ENCODE assay signal across 9 mouse cellular contexts in the genomic region with DNA sequence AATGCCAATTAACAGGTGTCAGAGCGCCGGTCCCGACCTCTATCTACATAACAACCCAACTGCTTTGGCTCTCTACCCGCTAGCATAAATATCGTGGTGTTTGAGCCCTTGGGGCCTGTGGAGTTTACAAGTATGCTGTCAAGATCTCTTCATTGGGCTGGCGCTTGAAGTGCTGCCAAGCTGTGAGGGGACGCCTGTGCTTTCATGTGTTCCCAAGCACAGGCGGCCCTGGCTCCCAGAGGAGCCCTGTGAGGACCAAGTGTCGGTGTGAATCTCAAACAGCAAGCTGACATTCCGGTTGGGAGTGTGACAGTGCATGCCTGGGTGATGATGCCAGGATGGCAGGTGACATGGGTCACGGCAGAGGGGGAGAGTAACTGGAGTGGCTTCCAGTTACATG.
A peak's percentile ranks its signal among the peaks of the same experiment; 100 is the strongest.
DNase-seq lines count a peak whose midpoint lies in the region; ATAC-seq and TF ChIP-seq lines count a peak whose summit lies in the region.
"Had no signal": no experiment of that assay in that cellular context is flagged by ENCODE, and none has a peak within 500 bp of the region (broad histone marks: within the 10 kb centered on the region; RNA-seq: fewer than 3 reads in every experiment).

No protein-coding gene starts in this region.

- H3K36me3 ChIP-seq in kidney, adult 2 months (ENCODE audit: control insufficient read depth, insufficient read depth, low read length), result no peaks in the 10 kb centered on the region
- H3K36me3 ChIP-seq in lung, embryonic 15.5 days, result no peaks in the 10 kb centered on the region

- peak; percentile 1 for DNase-seq in kidney, adult 2 months
- DNase-seq in kidney, adult 11 months, result no peak
- peak; percentile 94 for DNase-seq in brain, embryonic 14.5 days (ENCODE audit: low read depth)
- DNase-seq in heart, adult 9 months (ENCODE audit: low spot score in 2 of 2), result peak; percentile 24 to 42
- DNase-seq in adrenal gland, adult 8-10 months, result no peak
- DNase-seq in urinary bladder, postnatal 4 days (ENCODE audit: low spot score in 2 of 2), result no peak
- DNase-seq in testis, postnatal 10 days (ENCODE audit: low spot score), result no peak
- DNase-seq: cerebellum, adult 11 months had no signal

- 27% methylated on average over 11 of the region's 11 CpGs for WGBS in kidney, adult 2 months
- 10% methylated on average over 11 of the region's 11 CpGs for whole genome bisulfite sequencing in lung, embryonic 15.5 days

- peak; percentile 85 for ATAC-seq in lung, embryonic 15.5 days (ENCODE audit: borderline replicate concordance, extremely low read depth, low FRiP score, low TSS enrichment)

- peak overlapping the region; percentile 20; the same call in 1 of the 2 replicates for H3K4me2 ChIP-seq in lung, embryonic 15.5 days

- H3K4me3 ChIP-seq in kidney, adult 2 months (ENCODE audit: insufficient read depth, low read depth, low read length), result no peak overlapping the region
- no peak overlapping the region for H3K4me3 ChIP-seq in lung, embryonic 15.5 days

- no peak for TF ChIP-seq CTCF in kidney, adult 2 months (conservative IDR thresholded peaks at IDR 0.05; ENCODE audit: insufficient read depth, insufficient read length, low read depth, low read length)
- no peak for TF ChIP-seq CTCF in brain, embryonic 14.5 days (IDR thresholded peaks at IDR 0.05; ENCODE audit: borderline replicate concordance, extremely low read depth, insufficient read depth, insufficient read length)

- H3K9me3 ChIP-seq in lung, embryonic 15.5 days, result no peaks in the 10 kb centered on the region

- no peak overlapping the region for H3K9ac ChIP-seq in lung, embryonic 15.5 days

- no peaks in the 10 kb centered on the region for H3K4me1 ChIP-seq in kidney, adult 2 months (ENCODE audit: control insufficient read depth, insufficient read depth, low read length)
- H3K4me1 ChIP-seq in lung, embryonic 15.5 days, result peaks cover 23% of the 10 kb centered on the region

- TF ChIP-seq POLR2A in kidney, adult 2 months (IDR thresholded peaks at IDR 0.05; ENCODE audit: low read depth, low read length), result no peak
- TF ChIP-seq POLR2A in brain, embryonic 14.5 days (IDR thresholded peaks at IDR 0.05; ENCODE audit: borderline replicate concordance, extremely low read depth, insufficient read depth, insufficient read length, poor library complexity, severe bottlenecking), result no peak

- H3K27ac ChIP-seq in kidney, adult 2 months (ENCODE audit: insufficient read depth, low read depth, low read length), result no peak overlapping the region
- H3K27ac ChIP-seq in lung, embryonic 15.5 days, result peak overlapping the region; percentile 72

- H3K27me3 ChIP-seq in kidney, adult 2 months (replicated peaks; ENCODE audit: control insufficient read depth, insufficient read depth, low read length), result no peaks in the 10 kb centered on the region
- no peaks in the 10 kb centered on the region; the same call in 1 of the 2 replicates for H3K27me3 ChIP-seq in lung, embryonic 15.5 days

Comparison
In these comparisons a context has a peak if more than half of its experiments do, and no peak if none do; other contexts are left out.
1. DNase-seq: peak in kidney, adult 2 months (single experiment), brain, embryonic 14.5 days (single experiment) and heart, adult 9 months (2 of 2); none in kidney, adult 11 months (single experiment), adrenal gland, adult 8-10 months (single experiment), urinary bladder, postnatal 4 days (0 of 2) and testis, postnatal 10 days (single experiment).